Mouse (Mus musculus) forebrain, embryonic 16.5 days (tissue): ENCODE results near the gene Txndc11. TPM values are rescaled to one million over a fixed set of nuclear protein-coding genes. Genes with fewer than 3 reads are reported as not detected.

Source experiments
- ATAC-seq: fragments of 200-750 bp; cut with Nextera tagmentation; 2 replicates; pipeline ENCODE4 v1.8.0; 2017; ENCODE audit warnings: mild to moderate bottlenecking, moderate library complexity
- H3K27ac ChIP-seq: fragments of 300-500 bp; sonication (generic); 2 replicates; pipeline ENCODE4 v1.5.1; 2014; ENCODE audit warnings: low read length, control low read depth
- H3K27me3 ChIP-seq: fragments of 300-500 bp; sonication (generic); replicated peaks from 2 replicates; pipeline ENCODE4 v1.6.1; 2014; ENCODE audit warnings: low read length; ENCODE audit not compliant: control insufficient read depth, insufficient read depth
- H3K36me3 ChIP-seq: fragments of 300-500 bp; sonication (generic); 2 replicates; pipeline ENCODE4 v1.6.1; 2014; ENCODE audit not compliant: control insufficient read depth, insufficient read depth
- H3K4me1 ChIP-seq: fragments of 300-500 bp; sonication (generic); replicated peaks from 2 replicates; pipeline ENCODE4 v1.6.1; 2014; ENCODE audit warnings: low read length; ENCODE audit not compliant: control insufficient read depth, insufficient read depth
- H3K4me2 ChIP-seq: fragments of 300-500 bp; sonication (generic); 2 replicates; pipeline ENCODE4 v1.6.1; 2014; ENCODE audit warnings: mild to moderate bottlenecking, low read length, control low read depth
- H3K4me3 ChIP-seq: fragments of 300-500 bp; sonication (generic); replicated peaks from 2 replicates; pipeline ENCODE4 v1.5.1; 2014; ENCODE audit warnings: mild to moderate bottlenecking, low read length, control low read depth
- H3K9ac ChIP-seq: fragments of 300-500 bp; sonication (generic); replicated peaks from 2 replicates; pipeline ENCODE4 v1.6.1; 2014; ENCODE audit warnings: low read depth, low read length, control low read depth
- H3K9me3 ChIP-seq: fragments of 300-500 bp; sonication (generic); 2 replicates; pipeline ENCODE4 v1.6.1; 2016; ENCODE audit warnings: low read length; ENCODE audit not compliant: control insufficient read depth
- WGBS: fragments of 180-500 bp; shearing (Covaris S2); extraction: QIAGEN DNeasy Blood & Tissue Kit; methylation state at CpG from one replicate; pipeline ENCODE4 v1.1.7; 2014; 5-methylcytosine and 5-hydroxymethylcytosine counted together
- polyA plus RNA-seq: library from polyadenylated mRNA; unstranded; fragments of >200 nt; fragmentation: Nextera tagmentation; extraction: Ambion mirVana; gene quantifications from 2 replicates; pipeline ENCODE4 v1.2.1, GENCODE M21; 2015

Gene Txndc11
- polyA plus RNA-seq, 1 experiment from 2014 or later = 33.3 TPM

- 100% methylated on average over 1 of the region's 1 CpGs for WGBS
- H3K27me3 ChIP-seq = no peaks in the 10 kb centered on the region
- no peak overlapping the region for H3K27ac ChIP-seq
- no peak overlapping the region for H3K4me3 ChIP-seq
- no peak overlapping the region for H3K4me2 ChIP-seq
- H3K4me1 ChIP-seq = no peaks in the 10 kb centered on the region
- H3K9ac ChIP-seq = no peak overlapping the region
- H3K9me3 ChIP-seq = no peaks in the 10 kb centered on the region
- H3K36me3 ChIP-seq = 0 out of 2 replicates have a peak, but pooled peaks cover 6% of the 10 kb centered on the region
- ATAC-seq = no peak
Observed at GRCm38 (mm10) chr16:11124110-11124509, 10.3 kb downstream of the Txndc11 start.

- Histone ChIP-seq H3K9ac (no peak overlapping the region), H3K36me3 (0 out of 2 replicates have a peak, but pooled peaks cover 6% of the 10 kb centered on the region), H3K4me1 (no peaks in the 10 kb centered on the region), H3K27ac (no peak overlapping the region), H3K27me3 (no peaks in the 10 kb centered on the region), H3K4me2 (no peak overlapping the region), H3K4me3 (no peak overlapping the region), H3K9me3 (no peaks in the 10 kb centered on the region)
- WGBS = 93% methylated on average over 2 of the region's 2 CpGs
- no peak for ATAC-seq
Observed at GRCm38 (mm10) chr16:11122625-11123024, 11.8 kb downstream of the Txndc11 start.

GRCm38 (mm10) chr16:11109198-11109740, 25.2 kb downstream of the Txndc11 start:
- Histone ChIP-seq H3K4me1 (no peaks in the 10 kb centered on the region), H3K4me2 (no peak overlapping the region), H3K9me3 (no peaks in the 10 kb centered on the region), H3K4me3 (no peak overlapping the region), H3K27ac (no peak overlapping the region), H3K27me3 (no peaks in the 10 kb centered on the region), H3K9ac (no peak overlapping the region), H3K36me3 (no peaks in the 10 kb centered on the region)
- peak; percentile 50; the same call in 1 of the 2 replicates for ATAC-seq
- WGBS = 64% methylated on average over 4 of the region's 4 CpGs

- 82% methylated on average over 1 of the region's 1 CpGs for WGBS
- Histone ChIP-seq H3K27ac (no peak overlapping the region), H3K9ac (no peak overlapping the region), H3K4me3 (no peak overlapping the region), H3K27me3 (no peaks in the 10 kb centered on the region), H3K4me1 (no peaks in the 10 kb centered on the region), H3K36me3 (peaks cover 2% of the 10 kb centered on the region; the same call in 1 of the 2 replicates), H3K9me3 (no peaks in the 10 kb centered on the region), H3K4me2 (no peak overlapping the region)
- ATAC-seq = no peak
Observed at GRCm38 (mm10) chr16:11104905-11105304, 29.5 kb downstream of the Txndc11 start.

- whole genome bisulfite sequencing = 71% methylated on average over 3 of the region's 3 CpGs
- H3K27ac ChIP-seq = no peak overlapping the region
- H3K4me3 ChIP-seq = no peak overlapping the region
- H3K27me3 ChIP-seq = no peaks in the 10 kb centered on the region
- H3K9me3 ChIP-seq = no peaks in the 10 kb centered on the region
- no peak for ATAC-seq
- H3K36me3 ChIP-seq = no peaks in the 10 kb centered on the region
- H3K4me2 ChIP-seq = no peak overlapping the region
- H3K4me1 ChIP-seq = no peaks in the 10 kb centered on the region
- no peak overlapping the region for H3K9ac ChIP-seq
Observed at GRCm38 (mm10) chr16:11097301-11097700, 37.1 kb downstream of the Txndc11 start.

- Histone ChIP-seq H3K9ac (no peak overlapping the region), H3K4me1 (no peaks in the 10 kb centered on the region), H3K36me3 (peaks cover 7% of the 10 kb centered on the region), H3K27me3 (no peaks in the 10 kb centered on the region), H3K9me3 (no peaks in the 10 kb centered on the region), H3K4me3 (no peak overlapping the region), H3K4me2 (no peak overlapping the region), H3K27ac (no peak overlapping the region)
- ATAC-seq = no peak
- 92% methylated on average over 13 of the region's 13 CpGs for WGBS
Observed at GRCm38 (mm10) chr16:11093717-11094386, 40.6 kb downstream of the Txndc11 start.

- WGBS = 88% methylated on average over 3 of the region's 3 CpGs
- no peaks in the 10 kb centered on the region for H3K9me3 ChIP-seq
- no peak overlapping the region for H3K9ac ChIP-seq
- no peak overlapping the region for H3K4me3 ChIP-seq
- no peaks in the 10 kb centered on the region for H3K27me3 ChIP-seq
- no peak overlapping the region for H3K4me2 ChIP-seq
- peaks cover under 1% of the 10 kb centered on the region; the same call in 1 of the 2 replicates for H3K4me1 ChIP-seq
- no peak for ATAC-seq
- peaks cover 11% of the 10 kb centered on the region for H3K36me3 ChIP-seq
- no peak overlapping the region for H3K27ac ChIP-seq
Observed at GRCm38 (mm10) chr16:11092523-11092922, 41.9 kb downstream of the Txndc11 start.

GRCm38 (mm10) chr16:11092061-11092460, 42.4 kb downstream of the Txndc11 start:
- Histone ChIP-seq H3K4me2 (no peak overlapping the region), H3K27ac (no peak overlapping the region), H3K9me3 (no peaks in the 10 kb centered on the region), H3K4me1 (peaks cover 6% of the 10 kb centered on the region; the same call in 1 of the 2 replicates), H3K9ac (no peak overlapping the region), H3K4me3 (no peak overlapping the region), H3K27me3 (no peaks in the 10 kb centered on the region), H3K36me3 (peaks cover 11% of the 10 kb centered on the region)
- 85% methylated on average over 4 of the region's 4 CpGs for WGBS
- ATAC-seq = no peak

GRCm38 (mm10) chr16:11090836-11091570, 43.4 kb downstream of the Txndc11 start:
- no peak overlapping the region for H3K27ac ChIP-seq
- 72% methylated on average over 10 of the region's 10 CpGs for WGBS
- no peak for ATAC-seq
- H3K9ac ChIP-seq = no peak overlapping the region
- peaks cover 8% of the 10 kb centered on the region; the same call in 1 of the 2 replicates for H3K4me1 ChIP-seq
- H3K27me3 ChIP-seq = no peaks in the 10 kb centered on the region
- no peak overlapping the region for H3K4me3 ChIP-seq
- no peak overlapping the region for H3K4me2 ChIP-seq
- peaks cover 11% of the 10 kb centered on the region for H3K36me3 ChIP-seq
- H3K9me3 ChIP-seq = no peaks in the 10 kb centered on the region
